Mouse (Mus musculus) left cerebral cortex, postnatal 14 days (tissue): ENCODE results near the gene Bud31. TPM values are rescaled to one million over a fixed set of nuclear protein-coding genes. Genes with fewer than 3 reads are reported as not detected.
A peak's percentile ranks its signal among the peaks of the same experiment; 100 is the strongest.

Source experiments
- DNase-seq, 2 experiments: peaks; one replicate each; pipeline ENCODE4 v3.0.0; 2021 to 2022; ENCODE audit warnings: low spot score in 2 of 2, mixed read lengths in 1 of 2
- intact Hi-C: fragments of 180-260 bp; cut with DNase I; formaldehyde crosslinking; loops from one replicate; pipeline ENCODE4 v1.15.1; 2025
- total RNA-seq, 2 experiments: library from RNA; stranded (reverse); gene quantifications; 2 replicates each; pipeline ENCODE4 v1.2.3; 2021

Gene Bud31
- total RNA-seq, 2 experiments from 2014 or later, result 77.9 to 95.3 TPM

GRCm38 (mm10) chr5:145190373-145190772 lies 50.2 kb downstream of the Bud31 start:
- no peak for DNase-seq
- intact Hi-C loops, result no loop called here

DNA sequence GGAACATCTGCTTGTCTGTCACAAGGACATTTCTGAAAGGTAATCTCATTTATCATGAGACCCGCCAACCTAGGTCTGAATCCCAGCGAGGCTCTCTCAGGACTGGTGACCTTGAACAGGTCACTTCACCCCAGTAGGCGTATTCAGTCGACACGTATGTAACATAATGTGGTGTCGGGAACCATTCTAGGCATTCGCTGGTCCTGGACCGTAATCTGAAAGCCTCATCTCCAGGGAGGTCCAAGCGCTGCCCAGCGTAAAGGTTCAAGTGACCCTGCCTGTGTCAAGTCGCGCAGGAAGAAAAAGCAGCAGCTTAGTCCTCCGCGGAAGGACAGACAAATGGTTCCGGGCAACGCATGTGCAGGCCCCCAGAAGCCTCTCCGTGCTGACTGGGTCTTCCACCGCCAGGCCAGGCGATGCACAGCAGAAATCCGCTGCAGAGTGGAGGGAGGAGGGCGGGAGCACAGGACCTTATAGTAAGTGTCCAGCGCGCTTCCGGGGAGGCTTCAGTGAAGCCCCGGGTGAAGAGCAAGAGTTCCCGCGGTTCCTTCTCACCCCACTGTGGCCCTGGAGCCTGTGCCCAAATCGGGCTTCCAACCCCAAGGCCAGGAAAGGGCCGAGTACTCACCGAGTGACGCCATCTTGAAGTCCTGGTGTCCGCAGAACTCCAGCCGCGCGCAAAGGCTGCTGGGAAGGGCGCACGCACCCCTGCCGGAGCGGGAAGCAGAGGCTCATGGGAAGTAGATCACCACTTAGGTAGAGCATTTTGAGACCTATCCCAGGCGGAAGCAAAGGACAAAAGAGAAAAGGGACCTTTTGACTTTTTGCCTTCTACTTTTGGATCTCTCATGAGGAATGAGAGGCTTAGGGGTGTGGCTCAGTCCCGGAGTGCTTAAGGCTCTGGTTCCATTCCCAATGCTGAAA lies 51.0 kb downstream of the Bud31 start:
- intact Hi-C loops, result no loop called here
- DNase-seq, result peak; percentile 90 to 93

DNA sequence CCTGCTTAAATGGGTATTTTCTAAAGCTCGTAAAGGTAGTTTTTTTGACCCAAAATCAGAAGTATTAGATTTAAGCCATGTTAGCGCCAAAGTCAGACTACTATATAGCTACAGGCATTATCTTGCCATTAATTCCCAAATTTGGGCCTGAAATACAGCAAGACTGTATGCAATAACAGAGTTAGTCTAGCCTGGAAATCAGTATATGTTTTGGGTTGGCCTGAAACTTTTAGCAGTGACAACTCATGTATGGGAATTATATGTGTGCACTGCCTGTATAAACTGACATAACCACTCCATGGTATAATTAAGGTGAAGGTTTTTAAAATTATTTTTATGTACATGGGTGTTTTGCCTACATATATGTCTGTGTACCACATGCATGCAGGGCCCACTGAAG lies 51.8 kb downstream of the Bud31 start, which contains the start of gene Atp5j2:
Atp5j2 (minus strand) TSS at position 101 of the 400 bp plus-strand sequence.
- no peak for DNase-seq
- intact Hi-C loops, result no loop called here

Other genes with a start within 250 kb of the Bud31 start
- 10 to 100 TPM; 37.2 to 40.8 TPM for gene Smurf1, start 174.5 kb upstream of the Bud31 start, total RNA-seq
- not detected for gene Gm4871, start 107.6 kb upstream of the Bud31 start, total RNA-seq
- not detected for gene 1700018F24Rik, start 97.4 kb upstream of the Bud31 start, total RNA-seq
- 100 to 1,000 TPM; 202 to 205 TPM for gene Arpc1a, start 56.5 kb upstream of the Bud31 start, total RNA-seq
- not detected for gene Kpna7, start 56.3 kb upstream of the Bud31 start, total RNA-seq
- gene Arpc1b, start 26.1 kb upstream of the Bud31 start, total RNA-seq, result 10 to 100 TPM; 31.3 to 35.0 TPM
- gene Pdap1, start 124 bp upstream of the Bud31 start, total RNA-seq, result 10 to 100 TPM; 85.9 to 96.7 TPM
- gene Ptcd1, start 26.7 kb downstream of the Bud31 start, total RNA-seq, result 10 to 100 TPM; 16.4 to 17.7 TPM
- 10 to 100 TPM; 24.0 to 24.2 TPM for gene Cpsf4, start 26.9 kb downstream of the Bud31 start, total RNA-seq
- gene Atp5j2, start 51.7 kb downstream of the Bud31 start, total RNA-seq, result 100 to 1,000 TPM; 280 to 283 TPM
- 10 to 100 TPM in 1 of 2 experiments, 1 to 10 TPM in 1; 9.2 to 10.4 TPM for gene Zkscan14, start 61.5 kb downstream of the Bud31 start, total RNA-seq
- gene Zkscan5, start 64.2 kb downstream of the Bud31 start, total RNA-seq, result 10 to 100 TPM; 11.7 to 12.3 TPM
- gene Zfp655, start 91.4 kb downstream of the Bud31 start, total RNA-seq, result 10 to 100 TPM; 23.9 to 26.1 TPM
- gene Zscan25, start 140.1 kb downstream of the Bud31 start, total RNA-seq, result 10 to 100 TPM; 17.2 to 18.1 TPM
- not detected for gene Cyp3a57, start 204.9 kb downstream of the Bud31 start, total RNA-seq